Mouse (Mus musculus) urinary bladder, adult 18-20 months (tissue): ENCODE measurements around the gene Hephl1.

ENCODE experiments used
- DNase-seq, 2 experiments: peaks; one replicate each; pipeline ENCODE4 v3.0.0; 2022; ENCODE audit warnings: low spot score in 2 of 2, mixed read lengths in 2 of 2

Gene Hephl1

DNA sequence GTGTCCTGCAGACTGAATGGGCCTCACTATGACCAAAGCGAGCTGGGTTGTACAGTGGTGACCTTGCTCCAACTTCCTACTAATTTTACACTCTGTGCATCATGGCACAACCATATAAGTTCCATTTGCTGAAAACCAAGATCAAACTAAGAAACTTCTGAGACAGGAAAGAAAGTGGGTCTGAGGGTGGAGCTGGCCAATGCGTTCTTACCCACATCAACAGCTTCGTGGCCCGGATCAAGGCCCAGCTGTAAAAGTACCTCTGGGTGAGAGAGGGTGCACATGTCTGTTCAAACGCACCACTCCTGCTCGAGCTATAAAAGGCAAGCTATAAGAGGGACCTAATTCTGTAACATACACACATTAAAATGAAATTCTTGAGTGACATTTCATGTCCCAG is 51.9 kb downstream of the Hephl1 start:
- DNase-seq, result no peak

DNA sequence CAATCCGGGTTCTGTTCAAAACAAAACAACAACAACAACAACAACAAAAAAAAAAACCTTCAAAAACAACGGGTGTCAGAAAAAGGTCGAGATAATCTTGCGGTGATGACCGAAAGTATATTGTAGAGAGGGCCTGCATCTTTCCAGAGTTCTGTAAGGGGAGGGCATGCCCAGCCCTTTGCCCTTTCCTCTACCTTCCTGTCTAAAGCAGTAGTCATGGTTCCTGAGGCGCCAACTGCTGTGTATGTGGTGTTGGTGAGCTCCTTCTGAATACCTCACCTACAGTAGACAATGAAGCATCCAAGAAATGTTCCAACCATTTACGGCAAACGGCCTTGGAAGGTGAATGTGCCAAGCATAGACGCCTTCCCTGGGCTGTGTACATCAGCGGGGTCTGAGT is 66.2 kb downstream of the Hephl1 start:
- DNase-seq, result no peak

GRCm38 (mm10) chr9:15045084-15045669 is 66.7 kb downstream of the Hephl1 start, which contains the start of gene Panx1:
Gene Panx1, minus strand, starts transcription at chr9:15045478.
- DNase-seq, result peak; percentile 44 to 67

DNA sequence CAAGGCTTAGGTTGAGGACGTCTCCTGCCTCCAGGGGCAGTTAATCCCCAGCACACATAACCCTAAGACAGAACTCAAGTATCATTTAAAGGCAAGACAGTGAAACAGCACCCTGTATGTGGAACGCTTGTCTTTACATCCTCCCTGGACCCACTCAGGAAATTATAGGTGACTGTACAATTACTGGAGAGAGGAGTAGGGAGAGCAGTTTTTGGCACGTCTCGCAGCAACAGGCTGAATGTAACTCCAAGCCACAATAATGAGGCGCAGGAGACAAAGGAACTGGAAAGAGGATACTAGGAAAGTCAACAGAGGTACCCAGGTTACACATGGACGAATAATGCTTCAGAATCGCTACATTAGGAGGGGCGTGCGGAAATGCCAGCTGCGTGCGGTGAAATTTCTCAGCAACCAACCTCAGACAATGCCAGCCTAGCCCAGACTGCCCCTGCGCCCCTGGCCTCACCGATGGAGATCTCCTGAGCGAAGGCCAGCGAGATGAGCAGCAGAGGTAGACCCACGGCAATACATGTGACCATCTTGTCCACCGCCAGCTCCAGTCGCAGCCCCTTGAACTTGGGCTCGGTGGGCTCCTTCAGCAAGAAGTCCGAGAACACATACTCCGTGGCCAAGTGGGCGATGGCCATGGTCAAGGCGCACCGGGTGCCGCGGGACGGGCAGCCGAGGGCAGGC is 67.4 kb downstream of the Hephl1 start:
- no peak for DNase-seq

DNA sequence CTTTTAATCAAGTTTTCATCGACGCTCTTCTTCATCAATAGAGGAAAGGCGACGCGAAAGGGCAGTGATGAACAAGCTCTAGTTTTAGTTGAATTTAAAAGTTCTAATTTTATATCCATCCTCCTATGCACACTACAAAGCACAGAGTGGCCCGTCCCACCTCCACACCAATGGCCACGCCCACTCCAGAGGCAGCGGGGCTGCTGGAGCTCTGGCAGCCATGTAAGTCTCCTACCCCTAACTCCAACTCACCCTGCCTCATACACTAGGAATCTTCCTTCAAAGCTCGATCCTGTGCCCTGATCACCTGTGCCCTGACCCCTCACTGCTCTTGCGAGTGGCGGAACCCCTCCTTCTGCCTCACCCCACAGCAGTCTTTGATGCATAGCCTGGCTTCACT is 70.4 kb downstream of the Hephl1 start:
- no peak for DNase-seq

DNA sequence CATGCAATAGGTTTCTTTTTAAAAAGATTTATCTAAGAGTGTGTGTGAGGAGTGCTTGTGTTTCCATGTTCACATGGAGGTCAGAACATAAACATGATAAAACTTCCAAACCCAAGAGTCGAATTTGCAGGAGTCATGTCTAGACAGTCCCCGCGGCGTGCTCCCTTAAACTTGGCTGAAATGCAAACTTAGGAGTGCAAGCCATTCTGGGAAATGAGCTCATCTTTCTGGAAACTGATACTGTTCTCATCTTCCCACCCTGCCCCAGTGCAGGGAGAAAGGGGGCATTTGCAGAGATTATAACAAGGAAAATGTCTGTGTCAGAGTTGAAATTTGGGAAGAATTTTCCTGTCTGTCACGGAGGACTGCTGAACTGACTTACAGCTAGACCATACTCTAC is 72.1 kb downstream of the Hephl1 start:
- no peak for DNase-seq

DNA sequence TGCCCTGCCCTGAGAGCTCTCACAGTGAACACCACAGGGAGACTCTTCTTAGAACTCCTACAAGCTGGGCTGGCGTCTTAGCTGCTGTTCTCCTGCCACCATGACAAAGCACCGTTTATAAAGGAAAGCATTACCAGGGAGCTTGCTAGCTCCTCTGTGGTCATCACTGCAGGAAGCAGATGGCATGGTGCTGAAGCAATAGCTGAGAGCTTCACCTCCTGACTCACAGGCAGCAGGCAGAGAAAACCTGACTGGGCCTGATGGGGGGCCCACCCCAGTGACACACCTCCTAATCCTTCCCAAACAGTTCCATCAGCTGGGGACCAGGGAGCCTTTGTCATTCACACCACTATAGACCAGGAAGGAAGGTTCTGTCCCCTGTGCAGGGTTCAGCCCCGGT is 74.2 kb downstream of the Hephl1 start:
- no peak for DNase-seq

DNA sequence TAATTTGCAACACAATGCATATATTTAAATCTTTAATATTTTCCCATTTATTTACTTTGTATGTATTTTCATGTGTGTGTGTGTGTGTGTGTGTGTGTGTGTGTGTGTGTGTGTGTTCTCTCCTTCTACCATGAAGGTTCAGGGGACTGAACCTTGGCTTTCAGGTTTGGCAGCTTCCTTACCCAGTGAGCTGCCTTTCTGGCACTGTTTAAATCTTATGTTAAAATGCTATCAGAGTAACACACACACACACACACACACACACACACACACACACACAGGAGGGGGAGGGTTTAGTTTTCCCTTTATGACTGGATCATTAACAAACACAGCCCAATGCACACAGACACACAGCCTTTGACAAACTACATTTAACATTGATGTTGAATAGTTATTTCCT is 74.7 kb downstream of the Hephl1 start:
- DNase-seq, result peak in 1 of 2 experiments; percentile 34

DNA sequence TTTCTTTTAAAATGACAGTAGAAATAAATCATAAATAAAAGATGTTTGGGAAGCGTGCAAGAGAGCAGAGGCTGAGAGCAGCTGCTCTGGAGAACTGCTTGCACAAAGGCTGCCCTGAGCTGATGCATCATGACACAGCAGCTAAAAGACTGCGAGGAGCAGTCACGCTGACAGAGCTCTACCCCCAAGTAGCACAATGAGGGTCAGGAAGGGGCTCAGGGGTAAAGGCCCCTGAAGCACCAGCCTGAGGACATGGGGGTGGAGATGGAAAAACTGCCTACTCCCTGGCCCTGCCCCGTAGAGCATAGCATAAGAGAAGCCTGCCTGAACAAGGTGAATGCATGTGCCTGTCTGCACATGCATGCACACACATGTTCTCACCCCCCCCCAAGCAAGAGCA is 75.1 kb downstream of the Hephl1 start:
- DNase-seq, result no peak

GRCm38 (mm10) chr9:15036405-15036804 is 75.5 kb downstream of the Hephl1 start:
- no peak for DNase-seq

GRCm38 (mm10) chr9:15035979-15036378 is 75.9 kb downstream of the Hephl1 start:
- DNase-seq, result no peak

GRCm38 (mm10) chr9:15034546-15035273 is 77.2 kb downstream of the Hephl1 start:
- no peak for DNase-seq

DNA sequence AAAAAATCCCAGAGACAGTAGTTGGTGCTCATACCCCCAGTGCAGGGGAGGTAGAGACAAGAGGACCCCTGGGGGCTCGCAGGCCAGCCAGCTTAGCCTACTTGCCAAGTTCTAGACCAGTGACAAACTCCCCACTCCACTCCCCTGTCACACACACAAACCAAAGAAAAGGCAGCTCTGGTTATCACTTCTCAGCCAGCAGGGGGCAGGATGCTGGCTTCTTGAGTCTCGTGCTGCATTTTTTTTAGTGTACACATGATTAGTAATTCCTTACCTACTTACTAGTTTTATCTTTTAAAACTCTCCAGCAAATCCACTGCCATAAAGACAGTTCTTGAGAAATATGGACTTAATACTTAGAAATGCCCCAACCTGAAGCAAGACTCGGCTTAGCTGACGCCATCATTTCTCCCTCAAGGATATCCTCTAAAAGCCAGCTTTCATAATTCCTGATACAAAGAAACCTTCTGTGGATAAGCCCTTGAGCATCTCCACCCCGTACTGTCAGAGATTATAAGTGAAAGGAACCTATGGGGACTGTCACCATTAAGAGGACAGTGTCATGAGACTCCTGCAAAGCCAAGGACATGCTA is 78.2 kb downstream of the Hephl1 start:
- no peak for DNase-seq

DNA sequence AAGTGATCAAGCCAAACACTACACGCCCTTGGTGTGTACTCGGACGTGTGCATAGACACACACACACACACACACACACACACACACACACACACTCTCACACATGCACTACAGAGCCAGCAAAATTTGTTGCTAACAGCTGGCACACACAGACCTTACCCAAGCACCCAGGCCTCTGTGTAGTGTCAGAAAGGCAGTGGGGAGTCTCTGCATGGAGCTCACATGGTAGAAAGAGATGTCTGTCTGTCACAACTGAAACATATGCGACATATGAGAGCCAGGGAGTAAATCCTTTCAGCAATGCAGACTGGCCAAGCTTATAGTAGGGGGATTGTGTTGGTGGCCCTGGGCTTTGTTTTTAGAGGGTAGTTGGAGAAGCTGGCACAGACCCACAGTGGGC is 79.1 kb downstream of the Hephl1 start:
- DNase-seq, result no peak

- DNase-seq, result no peak
Measured at GRCm38 (mm10) chr9:15030771-15031170, 81.1 kb downstream of the Hephl1 start.

DNA sequence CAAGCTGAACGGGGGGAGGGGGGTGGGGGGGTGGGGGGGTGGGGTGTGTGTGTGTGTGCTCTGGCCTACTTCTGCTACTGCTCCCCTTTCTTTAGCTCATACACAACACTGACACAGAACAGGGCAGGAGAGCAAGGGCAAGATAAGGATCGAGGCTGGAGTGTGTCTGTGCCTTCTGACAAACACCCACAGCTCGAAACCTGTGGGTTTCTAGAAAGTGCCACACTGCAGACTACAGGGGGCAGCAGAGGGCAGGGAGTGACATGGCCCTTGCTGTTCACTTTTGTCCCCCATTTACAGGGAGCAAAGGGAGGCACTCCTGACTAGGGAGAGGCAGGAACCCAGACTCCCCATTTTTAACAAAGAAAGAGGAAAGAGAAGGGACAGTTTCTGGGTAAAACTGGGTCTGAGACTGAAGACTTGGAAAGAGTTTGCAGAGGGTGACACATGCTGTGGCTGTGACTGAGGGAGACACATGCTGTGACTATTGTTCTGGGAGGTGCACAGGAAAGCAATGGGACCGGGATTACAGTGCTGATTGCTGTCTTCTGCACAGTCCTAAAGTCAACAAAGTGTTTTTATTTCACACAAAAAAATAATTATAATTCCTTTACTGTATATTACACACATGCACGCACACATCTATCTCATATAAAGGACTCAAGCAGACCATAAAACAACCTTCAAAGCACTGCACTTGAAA is 82.7 kb downstream of the Hephl1 start:
- DNase-seq, result no peak

GRCm38 (mm10) chr9:15027725-15028124 is 84.2 kb downstream of the Hephl1 start:
- DNase-seq, result no peak

GRCm38 (mm10) chr9:15023049-15023448 is 88.9 kb downstream of the Hephl1 start:
- no peak for DNase-seq

GRCm38 (mm10) chr9:15021156-15021555 is 90.8 kb downstream of the Hephl1 start:
- no peak for DNase-seq

DNA sequence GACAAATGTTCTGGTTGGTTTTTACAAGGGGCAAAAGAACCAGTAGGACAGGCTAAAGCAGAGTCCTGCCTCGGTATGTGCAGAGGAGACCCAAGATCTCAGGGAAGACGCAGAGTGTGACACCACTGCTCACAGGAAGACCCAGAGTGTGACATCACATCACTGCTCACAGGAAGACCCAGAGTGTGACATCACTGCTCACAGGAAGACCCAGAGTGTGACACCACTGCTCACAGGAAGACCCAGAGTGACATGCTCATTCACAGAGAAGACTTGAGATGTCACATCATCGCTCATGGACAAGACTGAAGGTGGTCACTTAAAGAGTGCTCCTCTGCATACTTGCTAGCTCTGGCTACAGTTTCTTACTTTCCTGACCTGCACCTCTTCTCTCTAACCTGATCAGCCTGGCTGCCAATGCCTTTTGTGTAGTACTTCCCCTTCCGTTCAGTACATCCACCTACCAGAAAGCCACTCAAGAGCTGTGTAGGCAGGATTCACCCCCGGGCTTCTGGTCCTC is 91.3 kb downstream of the Hephl1 start:
- DNase-seq, result no peak

- DNase-seq, result no peak
Measured at GRCm38 (mm10) chr9:15018756-15019131, 93.2 kb downstream of the Hephl1 start.
